Mouse (Mus musculus) olfactory bulb, adult 2 months (tissue): ENCODE results near the gene Ascc1.

ENCODE experiments used
- CTCF ChIP-seq: fragments of 200-500 bp; IDR thresholded peaks from 2 replicates; pipeline ENCODE4 v1.5.1; 2012; ENCODE audit warnings: low read depth, mild to moderate bottlenecking, low read length, moderate library complexity; ENCODE audit not compliant: insufficient read depth
- POLR2A ChIP-seq: fragments of 200-500 bp; IDR thresholded peaks from 2 replicates; pipeline ENCODE4 v1.6.1; 2012; ENCODE audit warnings: mild to moderate bottlenecking, low read depth, low read length, moderate library complexity; ENCODE audit not compliant: insufficient read depth

GRCm38 (mm10) chr10:60035744-60036143 lies 33.1 kb downstream of the Ascc1 start:
- TF ChIP-seq POLR2A (no peak), CTCF (no peak)
